Mouse (Mus musculus) forebrain, embryonic 14.5 days (tissue): ENCODE results near the gene Atp6v1b1. TPM values are rescaled to one million over a fixed set of nuclear protein-coding genes. Genes with fewer than 3 reads are reported as not detected.

Experiments used
- ATAC-seq: fragments of 200-750 bp; cut with Nextera tagmentation; 2 replicates; pipeline ENCODE4 v1.8.0; 2017; ENCODE audit warnings: mild to moderate bottlenecking, moderate library complexity
- DNase-seq: peaks from one replicate; pipeline ENCODE4 v3.0.0-alpha.2; 2015; ENCODE audit warnings: low spot score
- H3K27ac ChIP-seq: fragments of 300-500 bp; sonication (generic); 2 replicates; pipeline ENCODE4 v1.5.1; 2014; ENCODE audit warnings: low read depth, mild to moderate bottlenecking, control low read depth, low read length, moderate library complexity
- H3K27me3 ChIP-seq: fragments of 300-500 bp; sonication (generic); replicated peaks from 2 replicates; pipeline ENCODE4 v1.6.1; 2014; ENCODE audit warnings: low read length, control low read depth, mixed read lengths; ENCODE audit not compliant: control insufficient read depth, insufficient read depth
- H3K36me3 ChIP-seq: fragments of 300-500 bp; sonication (generic); 2 replicates; pipeline ENCODE4 v1.6.1; 2014; ENCODE audit warnings: low read length, control low read depth; ENCODE audit not compliant: control insufficient read depth, insufficient read depth
- H3K4me1 ChIP-seq: fragments of 300-500 bp; sonication (generic); 2 replicates; pipeline ENCODE4 v1.6.1; 2014; ENCODE audit warnings: antibody characterized with exemption, low read length, control low read depth; ENCODE audit not compliant: control insufficient read depth, insufficient read depth
- H3K4me2 ChIP-seq: fragments of 300-500 bp; sonication (generic); 2 replicates; pipeline ENCODE4 v1.6.1; 2014; ENCODE audit warnings: mild to moderate bottlenecking, control low read depth, low read length
- H3K4me3 ChIP-seq: fragments of 300-500 bp; sonication (generic); 2 replicates; pipeline ENCODE4 v1.5.1; 2014; ENCODE audit warnings: low read depth, low read length, control low read depth
- H3K9ac ChIP-seq: fragments of 300-500 bp; sonication (generic); 2 replicates; pipeline ENCODE4 v1.6.1; 2014; ENCODE audit warnings: mild to moderate bottlenecking, low read length, control low read depth, moderate library complexity
- H3K9me3 ChIP-seq: fragments of 300-500 bp; sonication (generic); replicated peaks from 2 replicates; pipeline ENCODE4 v1.6.1; 2016; ENCODE audit warnings: low read length, control low read depth, mixed read lengths; ENCODE audit not compliant: control insufficient read depth
- WGBS: fragments of 180-500 bp; shearing (Covaris S2); extraction: QIAGEN DNeasy Blood & Tissue Kit; methylation state at CpG from one replicate; pipeline ENCODE4 v1.1.7; 2014; 5-methylcytosine and 5-hydroxymethylcytosine counted together
- polyA plus RNA-seq: library from polyadenylated mRNA; unstranded; fragments of >200 nt; fragmentation: Nextera tagmentation; extraction: Ambion mirVana; gene quantifications from 2 replicates; pipeline ENCODE4 v1.2.1, GENCODE M21; 2014

Atp6v1b1 gene
- polyA plus RNA-seq, 1 experiment from 2014 or later = not detected

DNA sequence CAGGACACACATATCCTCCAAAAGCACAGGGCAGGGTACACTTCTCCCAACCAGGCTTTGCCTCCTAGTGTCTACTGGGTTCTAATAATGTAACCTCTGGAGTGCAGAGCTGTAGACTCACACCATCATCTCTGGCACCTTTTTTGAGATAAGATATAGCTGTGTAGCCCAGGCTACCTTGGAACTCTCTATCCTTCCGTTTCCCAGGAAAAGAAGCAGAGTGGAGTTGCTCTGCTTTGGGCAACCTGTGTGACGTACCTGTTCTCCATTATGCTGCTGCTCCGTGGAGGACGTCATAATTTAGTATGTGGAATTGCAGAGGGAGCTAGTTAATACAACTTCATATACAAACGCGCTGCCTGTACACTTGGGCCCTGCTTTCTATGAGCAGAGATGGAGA lies 19.6 kb downstream of the Atp6v1b1 start, which contains the start of gene Ankrd53:
Gene Ankrd53 (plus strand): TSS at position 301 of the 400 bp plus-strand sequence.
- Histone ChIP-seq H3K9ac (peak within 1 kb of the TSS; percentile 22; the same call in 1 of the 2 replicates), H3K27me3 (peaks cover 54% of the 10 kb centered on the region), H3K36me3 (no peaks in the 10 kb centered on the region), H3K4me3 (peak within 1 kb of the TSS; percentile 16), H3K9me3 (no peaks in the 10 kb centered on the region), H3K27ac (no peak within 1 kb of the TSS), H3K4me1 (peaks cover 5% of the 10 kb centered on the region; the same call in 1 of the 2 replicates), H3K4me2 (peak within 1 kb of the TSS; percentile 49)
- DNase-seq (no peak), ATAC-seq (no peak)
- 24% methylated on average over 6 of the region's 6 CpGs for WGBS

DNA sequence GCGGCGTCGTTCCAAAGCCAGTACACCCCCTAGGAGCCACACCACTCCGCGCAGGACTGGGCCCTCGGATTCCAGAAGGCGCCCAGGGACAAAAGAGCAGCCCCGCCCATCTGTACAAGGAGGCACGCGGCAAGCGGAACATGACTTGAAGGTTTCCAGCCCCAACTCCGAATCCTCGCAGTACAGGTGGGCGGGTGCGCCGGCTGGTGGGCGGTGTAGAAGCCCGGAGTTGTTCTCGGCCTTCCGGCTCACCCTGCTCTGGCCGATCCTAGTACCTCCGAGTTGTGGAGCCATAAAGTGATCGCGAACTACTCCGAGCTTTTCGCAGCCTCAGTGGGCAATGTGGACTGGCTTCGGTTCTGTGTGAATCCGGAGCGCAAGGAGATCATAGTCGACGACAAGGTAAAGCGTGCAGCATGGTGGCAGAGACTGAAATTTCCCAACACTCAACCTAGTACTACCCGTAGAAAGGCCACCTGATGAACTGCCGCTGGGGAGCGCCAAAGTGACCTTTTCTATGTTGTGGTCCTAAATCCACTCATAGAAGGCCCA lies 20.2 kb downstream of the Atp6v1b1 start:
- Histone ChIP-seq H3K9ac (peak overlapping the region; percentile 22; the same call in 1 of the 2 replicates), H3K36me3 (no peaks in the 10 kb centered on the region), H3K27me3 (peaks cover 48% of the 10 kb centered on the region), H3K4me3 (peak overlapping the region; percentile 16), H3K4me1 (peaks cover 5% of the 10 kb centered on the region; the same call in 1 of the 2 replicates), H3K9me3 (no peaks in the 10 kb centered on the region), H3K27ac (no peak overlapping the region), H3K4me2 (peak overlapping the region; percentile 49)
- 2% methylated on average over 35 of the region's 35 CpGs for WGBS
- DNase-seq = peak; percentile 23
- peak; percentile 32 for ATAC-seq

DNA sequence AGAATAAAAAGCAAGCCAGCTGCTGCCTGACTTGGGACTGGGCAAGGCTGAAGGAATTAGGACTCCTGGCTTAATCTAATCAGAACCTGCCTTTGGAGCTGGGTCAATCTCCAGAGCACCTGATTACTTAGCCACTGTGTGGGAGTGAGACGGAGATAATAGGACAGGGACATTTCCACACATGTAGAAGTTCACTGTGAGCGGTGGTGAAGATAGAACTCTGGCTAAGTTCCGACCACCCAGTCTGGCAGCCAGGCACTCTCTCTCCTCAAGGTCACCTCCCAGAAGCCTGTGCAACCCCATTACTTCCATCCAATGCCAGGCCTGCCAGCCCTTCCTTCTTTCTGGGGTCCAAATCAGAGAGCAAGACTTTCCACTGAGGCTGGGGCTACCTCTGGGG lies 24.2 kb downstream of the Atp6v1b1 start:
- ATAC-seq (no peak), DNase-seq (no peak)
- H3K36me3 ChIP-seq = peaks cover 28% of the 10 kb centered on the region
- WGBS = 94% methylated on average over 3 of the region's 3 CpGs
- no peaks in the 10 kb centered on the region for H3K9me3 ChIP-seq
- peaks cover 5% of the 10 kb centered on the region; the same call in 1 of the 2 replicates for H3K4me1 ChIP-seq
- H3K9ac ChIP-seq = no peak overlapping the region
- no peak overlapping the region for H3K4me2 ChIP-seq
- H3K27me3 ChIP-seq = peaks cover 18% of the 10 kb centered on the region
- H3K4me3 ChIP-seq = no peak overlapping the region
- H3K27ac ChIP-seq = no peak overlapping the region

DNA sequence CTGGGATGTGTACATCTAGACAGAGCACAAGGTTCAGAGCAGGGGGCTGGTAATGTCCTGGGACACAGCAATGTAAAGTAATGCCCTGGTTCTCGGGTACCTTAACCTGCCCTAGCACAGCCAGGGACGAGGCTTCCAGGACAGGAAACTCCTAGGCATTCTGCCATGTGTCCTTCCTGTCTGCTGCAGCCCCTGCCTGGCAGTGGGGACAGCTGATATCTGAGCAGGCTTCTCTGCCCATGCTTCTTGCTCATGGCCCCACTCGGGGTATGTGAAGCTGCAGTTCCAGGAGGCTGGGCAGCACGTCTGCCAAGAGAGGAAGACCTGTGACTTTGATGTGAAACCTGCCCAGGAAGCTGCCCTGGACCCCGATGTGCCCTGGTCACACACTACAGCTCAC lies 25.7 kb downstream of the Atp6v1b1 start:
- Histone ChIP-seq H3K4me3 (no peak overlapping the region), H3K4me1 (no peaks in the 10 kb centered on the region), H3K4me2 (no peak overlapping the region), H3K27ac (no peak overlapping the region), H3K36me3 (peaks cover 40% of the 10 kb centered on the region), H3K9me3 (no peaks in the 10 kb centered on the region), H3K27me3 (peaks cover 5% of the 10 kb centered on the region; the same call in 1 of the 2 replicates), H3K9ac (no peak overlapping the region)
- DNase-seq = no peak
- no peak for ATAC-seq
- WGBS = 94% methylated on average over 5 of the region's 5 CpGs

DNA sequence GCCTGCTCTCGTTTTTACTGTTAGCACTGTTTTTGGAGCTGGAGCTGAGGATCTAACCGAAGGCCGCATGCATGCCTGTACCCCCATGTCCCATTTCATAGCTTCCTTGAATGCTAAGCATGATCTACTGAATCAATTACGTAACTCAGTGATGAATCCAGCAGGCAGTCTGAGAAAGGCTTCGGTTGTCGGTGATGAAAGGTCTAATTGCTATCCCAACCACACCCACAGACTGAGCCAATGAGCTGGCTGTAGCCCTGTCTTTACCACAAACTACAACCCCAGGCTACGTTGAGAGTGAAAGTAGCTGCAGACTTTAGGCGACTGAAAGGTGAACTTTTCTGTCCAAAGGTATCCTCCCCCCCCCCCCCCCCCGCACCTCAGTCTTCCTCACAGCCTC lies 31.3 kb downstream of the Atp6v1b1 start:
- peaks cover 11% of the 10 kb centered on the region for H3K4me1 ChIP-seq
- 58% methylated on average over 9 of the region's 9 CpGs for WGBS
- peak overlapping the region; percentile 79 for H3K4me2 ChIP-seq
- DNase-seq (no peak), ATAC-seq (no peak)
- H3K9ac ChIP-seq = peak overlapping the region; percentile 96; the same call in 1 of the 2 replicates
- peak overlapping the region; percentile 88; the same call in 1 of the 2 replicates for H3K4me3 ChIP-seq
- peaks cover 36% of the 10 kb centered on the region for H3K36me3 ChIP-seq
- no peaks in the 10 kb centered on the region for H3K27me3 ChIP-seq
- no peak overlapping the region for H3K27ac ChIP-seq
- H3K9me3 ChIP-seq = no peaks in the 10 kb centered on the region

DNA sequence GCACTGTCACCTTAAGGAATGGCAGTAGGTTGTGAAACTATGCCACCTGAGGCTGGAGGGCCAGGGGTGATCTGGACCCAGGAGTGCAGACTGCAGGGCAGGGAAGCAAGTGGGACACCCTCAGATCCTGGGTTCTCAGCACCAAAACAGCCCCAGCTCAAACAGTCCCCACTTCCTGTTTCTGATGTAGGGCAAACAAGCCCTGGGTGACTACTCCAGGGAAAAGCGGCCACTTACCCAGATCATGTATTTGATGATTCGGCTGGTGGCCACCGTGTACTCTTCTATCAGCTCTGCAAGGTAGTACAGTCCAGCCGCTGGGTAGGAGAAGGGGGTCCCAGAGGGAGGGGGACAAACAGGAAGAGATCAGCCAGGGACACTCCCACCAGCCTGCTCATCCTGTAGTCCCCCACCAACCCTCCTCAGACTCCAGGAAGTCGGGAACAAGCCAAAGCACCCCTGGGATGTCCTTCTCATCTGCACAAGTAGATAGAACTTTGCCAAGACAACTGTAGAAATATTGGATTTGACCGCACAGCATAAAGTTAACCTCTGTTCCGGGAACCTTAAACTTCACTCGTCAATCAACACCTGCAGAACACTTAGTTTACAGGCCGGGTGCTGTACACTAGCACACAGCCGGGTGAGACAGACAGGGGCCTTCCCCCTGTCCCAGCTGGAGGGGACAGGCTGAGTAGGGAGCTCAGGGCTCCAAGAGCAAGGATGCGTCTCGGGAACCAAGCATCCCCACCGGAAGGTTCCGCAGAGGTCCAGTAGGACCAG lies 32.2 kb downstream of the Atp6v1b1 start:
- H3K27me3 ChIP-seq = no peaks in the 10 kb centered on the region
- 2% methylated on average over 14 of the region's 14 CpGs for WGBS
- peak overlapping the region; percentile 79 for H3K4me2 ChIP-seq
- peak overlapping the region; percentile 88 for H3K4me3 ChIP-seq
- H3K9ac ChIP-seq = peak overlapping the region; percentile 96
- H3K4me1 ChIP-seq = peaks cover 11% of the 10 kb centered on the region
- DNase-seq (peak; percentile 11), ATAC-seq (peak; percentile 40)
- no peaks in the 10 kb centered on the region for H3K9me3 ChIP-seq
- H3K27ac ChIP-seq = peak overlapping the region; percentile 58; the same call in 1 of the 2 replicates
- peaks cover 28% of the 10 kb centered on the region for H3K36me3 ChIP-seq

DNA sequence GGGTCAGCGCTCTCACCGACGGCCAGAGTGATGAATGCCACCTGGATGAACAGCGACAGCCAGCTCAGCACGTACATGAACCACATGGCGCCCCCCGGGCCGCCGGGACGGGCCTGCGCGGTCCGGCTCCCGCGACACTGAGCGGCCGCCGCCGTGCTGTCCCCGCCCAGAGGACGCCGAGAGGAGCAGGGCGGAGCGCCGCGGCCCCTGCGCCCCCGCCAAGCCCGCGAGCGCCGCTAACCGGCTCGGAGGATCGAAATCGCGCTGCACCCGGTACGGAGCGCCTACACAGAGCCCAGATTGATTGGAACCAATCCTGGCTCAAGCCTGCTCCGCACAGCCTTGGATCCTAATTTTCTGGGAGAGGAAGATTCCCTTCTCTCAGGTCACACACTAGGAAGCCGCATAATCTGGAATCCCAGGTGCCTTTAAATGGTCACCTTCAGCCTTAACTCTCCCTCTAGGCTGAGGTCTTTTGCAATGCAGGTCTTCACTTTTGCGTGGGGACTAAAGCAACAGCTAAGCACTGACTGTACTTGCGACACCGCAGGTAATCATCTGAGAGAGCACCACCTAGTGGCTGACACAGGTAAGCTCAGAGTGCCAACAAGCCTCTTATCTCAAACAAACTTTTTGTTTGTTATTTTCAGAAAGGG lies 33.0 kb downstream of the Atp6v1b1 start, which contains the start of gene Tex261:
Gene Tex261 (minus strand): TSS at position 176 of the 656 bp plus-strand sequence.
- ATAC-seq (peak; percentile 98), DNase-seq (peak; percentile 92)
- peak within 1 kb of the TSS; percentile 78 for H3K27ac ChIP-seq
- H3K9me3 ChIP-seq = no peaks in the 10 kb centered on the region
- no peaks in the 10 kb centered on the region for H3K27me3 ChIP-seq
- peak within 1 kb of the TSS; percentile 79 for H3K4me2 ChIP-seq
- peak within 1 kb of the TSS; percentile 96 for H3K9ac ChIP-seq
- peak within 1 kb of the TSS; percentile 88 for H3K4me3 ChIP-seq
- under 1% methylated on average over 45 of the region's 45 CpGs for WGBS
- peaks cover 11% of the 10 kb centered on the region for H3K4me1 ChIP-seq
- H3K36me3 ChIP-seq = peaks cover 24% of the 10 kb centered on the region

DNA sequence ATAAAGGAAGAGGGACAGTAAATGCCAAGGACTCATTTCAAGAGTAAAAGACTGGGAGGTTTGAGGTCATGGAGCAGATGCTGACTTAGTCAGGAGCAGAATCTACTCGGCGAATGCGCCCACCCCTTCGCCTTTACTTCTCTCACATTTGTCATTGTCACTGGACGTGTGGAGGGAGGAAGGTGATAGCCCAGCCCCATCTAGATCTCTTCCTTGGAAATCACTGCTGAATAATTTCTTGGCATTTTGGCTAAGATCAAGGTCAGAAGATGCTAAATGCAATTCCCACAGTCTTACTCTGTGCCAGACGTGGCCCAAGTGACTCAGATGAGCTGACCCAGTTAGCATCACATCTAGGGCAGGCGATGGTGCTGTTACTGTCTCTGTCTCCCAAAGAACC lies 35.5 kb downstream of the Atp6v1b1 start:
- peaks cover 11% of the 10 kb centered on the region for H3K4me1 ChIP-seq
- no peak overlapping the region for H3K4me3 ChIP-seq
- no peaks in the 10 kb centered on the region for H3K9me3 ChIP-seq
- H3K27ac ChIP-seq = no peak overlapping the region
- H3K36me3 ChIP-seq = peaks cover 3% of the 10 kb centered on the region
- DNase-seq (no peak), ATAC-seq (no peak)
- no peak overlapping the region for H3K4me2 ChIP-seq
- H3K9ac ChIP-seq = no peak overlapping the region
- no peaks in the 10 kb centered on the region for H3K27me3 ChIP-seq
- 87% methylated on average over 7 of the region's 7 CpGs for WGBS
